Mouse (Mus musculus) frontal cortex, postnatal 10 days (tissue): ENCODE measurements around the gene Unc5cl.

Source experiments
- DNase-seq, 2 experiments: peaks; one replicate each; pipeline ENCODE4 v3.0.0; 2022; ENCODE audit warnings: low spot score in 2 of 2, mixed read lengths in 1 of 2

Unc5cl gene

DNA sequence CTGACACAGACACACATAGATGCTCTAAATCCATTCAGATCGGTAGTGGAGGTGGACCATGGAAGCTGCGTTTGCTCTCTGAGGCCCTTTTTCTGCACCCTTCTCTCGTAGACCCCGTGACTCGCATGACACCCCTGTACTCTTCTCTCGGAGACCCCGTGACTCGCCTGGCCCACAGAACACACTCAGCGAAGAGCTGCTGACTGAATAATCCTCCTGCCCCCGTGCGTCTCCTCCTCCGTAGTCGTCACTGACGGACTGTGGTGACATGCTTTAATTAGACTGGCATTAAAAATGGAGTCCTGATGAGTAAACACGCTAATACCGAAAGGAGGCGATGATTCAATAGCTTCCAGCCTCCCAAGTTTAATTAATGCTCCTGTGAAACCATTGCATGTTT lies 84.6 kb downstream of the Unc5cl start:
- DNase-seq = no peak

DNA sequence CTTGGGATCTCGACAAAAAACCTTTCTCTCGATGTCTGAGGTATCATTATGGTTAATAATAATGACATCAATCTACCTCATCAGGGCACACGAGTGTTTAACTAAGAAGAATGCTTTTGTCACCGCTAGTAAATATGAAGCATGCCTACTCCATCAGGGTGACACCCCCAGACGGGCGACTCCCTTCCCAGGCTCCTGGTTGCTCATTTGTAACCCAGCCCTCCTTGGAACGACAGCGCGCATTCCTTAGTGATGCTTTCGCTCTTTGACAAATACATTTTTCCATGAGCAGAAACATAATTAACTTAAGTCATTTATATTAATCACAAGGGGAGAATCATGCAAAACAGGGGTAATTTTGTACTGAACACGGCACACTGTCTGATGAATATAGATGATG lies 88.0 kb downstream of the Unc5cl start:
- no peak for DNase-seq

DNA sequence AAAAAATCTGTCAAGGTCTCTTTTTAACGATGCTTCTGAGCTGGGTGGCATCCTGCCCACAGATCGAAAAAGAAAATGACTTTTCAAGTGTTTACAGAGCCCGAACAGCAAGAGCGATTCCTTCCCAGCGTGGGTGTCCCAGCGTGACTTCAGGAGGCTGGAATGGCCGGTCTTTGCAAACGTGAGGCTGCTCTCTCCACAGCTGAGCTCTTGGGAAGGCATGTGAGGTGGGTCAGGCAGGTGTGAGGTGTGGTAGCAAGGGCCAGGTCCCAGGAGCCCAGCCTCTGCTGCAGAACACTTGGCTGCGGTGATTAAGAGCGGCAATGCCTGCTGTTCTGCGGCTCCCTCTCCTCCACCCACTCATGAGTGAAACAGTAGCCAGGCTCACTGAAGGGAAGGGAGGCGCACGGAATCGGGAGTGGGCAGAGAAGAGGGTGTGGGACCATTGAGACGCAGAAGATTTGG lies 88.6 kb downstream of the Unc5cl start:
- DNase-seq = peak; percentile 50 to 68

DNA sequence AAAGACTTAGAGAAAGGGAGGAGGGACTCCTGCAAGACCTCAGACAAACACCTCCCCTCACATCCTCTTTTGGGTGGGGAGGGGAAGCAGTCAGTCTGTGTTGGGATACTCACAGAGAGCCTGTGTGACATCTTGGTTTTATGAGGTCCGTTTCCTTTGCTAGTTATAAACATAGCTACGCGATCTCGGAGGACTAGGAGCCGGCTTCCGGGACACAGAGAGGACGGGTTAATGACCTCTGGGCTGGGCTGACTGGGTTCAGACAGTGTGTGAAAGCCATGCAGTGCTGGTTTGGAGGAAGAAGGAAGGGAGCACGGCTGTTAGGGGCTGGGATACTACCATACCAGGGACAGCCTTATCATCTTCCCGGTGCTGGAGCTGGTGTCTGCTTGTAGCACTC lies 90.0 kb downstream of the Unc5cl start:
- DNase-seq = no peak

DNA sequence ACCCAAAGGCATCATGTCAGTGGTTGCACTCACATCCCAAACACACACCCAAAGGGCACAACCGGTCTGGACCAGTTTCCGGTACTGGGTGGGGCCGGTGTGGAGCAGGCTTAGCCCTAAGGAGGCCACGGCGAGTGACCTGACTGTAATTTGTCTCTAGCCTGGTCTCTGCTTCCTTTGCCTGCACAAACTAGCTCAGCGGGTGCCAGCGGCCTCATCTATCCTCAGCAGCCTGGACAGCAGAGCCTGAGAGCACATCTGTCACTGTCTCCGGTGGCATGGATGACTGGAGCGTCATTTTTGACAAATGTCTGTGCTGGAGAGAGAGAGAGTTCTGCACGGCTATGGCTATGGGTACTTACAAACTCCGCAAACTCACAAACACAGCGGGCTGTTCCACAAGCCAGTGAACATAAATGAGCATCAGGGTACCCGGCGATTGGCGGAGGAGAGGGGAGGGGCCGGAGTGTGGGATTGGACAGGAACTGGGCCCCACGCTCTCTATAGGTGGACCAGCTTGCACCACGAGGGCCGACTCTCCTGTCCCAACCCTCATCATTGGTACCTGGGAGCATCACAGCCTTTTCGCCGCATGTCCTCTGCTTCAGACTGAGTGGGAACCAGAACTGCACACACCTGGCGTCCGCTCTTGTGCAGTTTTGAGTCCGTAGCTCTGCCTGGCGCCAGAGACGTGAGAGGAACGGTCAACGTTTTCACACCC lies 90.7 kb downstream of the Unc5cl start:
- DNase-seq = peak; percentile 37 to 50

- DNase-seq = no peak
Measured at GRCm38 (mm10) chr17:48546036-48546435, 91.3 kb downstream of the Unc5cl start.

- DNase-seq = no peak
Measured at GRCm38 (mm10) chr17:48547668-48548067, 93.0 kb downstream of the Unc5cl start.

DNA sequence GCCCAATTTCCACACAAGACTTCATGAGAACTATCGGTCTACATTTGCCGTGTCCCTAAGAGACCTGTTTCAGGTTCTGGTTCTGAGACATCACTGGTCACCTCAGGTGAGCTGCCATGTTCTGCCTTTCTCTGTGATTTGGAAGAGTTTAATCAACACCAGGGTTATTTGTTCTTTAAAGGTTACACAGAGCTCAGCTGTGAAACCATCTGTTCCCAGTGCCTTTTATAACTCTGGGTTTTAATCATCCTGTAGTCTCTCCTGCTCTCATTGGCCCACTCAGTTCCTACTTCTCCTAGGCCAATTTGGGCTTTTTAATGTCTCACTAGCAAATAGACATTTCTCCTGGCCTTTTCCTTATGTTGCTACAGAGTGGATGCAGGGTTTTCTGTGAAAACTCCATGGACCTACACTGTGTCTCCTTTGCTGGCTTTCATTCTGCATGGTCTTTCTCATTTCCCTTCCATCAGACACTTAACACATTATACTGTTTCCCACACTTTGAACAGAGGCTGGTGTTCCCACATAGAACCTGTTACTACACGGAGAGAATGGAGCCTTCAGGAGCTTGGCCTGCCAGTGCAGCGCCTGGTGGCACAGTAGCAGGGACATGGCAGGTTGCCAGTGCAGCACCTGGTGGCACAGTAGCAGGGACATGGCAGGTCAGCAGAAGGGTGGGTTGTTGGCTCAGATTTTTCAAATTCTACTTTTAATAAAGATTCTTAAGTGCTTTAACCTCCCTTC lies 97.3 kb downstream of the Unc5cl start:
- DNase-seq = no peak

- DNase-seq = no peak
Measured at GRCm38 (mm10) chr17:48552532-48552915, 97.8 kb downstream of the Unc5cl start.

DNA sequence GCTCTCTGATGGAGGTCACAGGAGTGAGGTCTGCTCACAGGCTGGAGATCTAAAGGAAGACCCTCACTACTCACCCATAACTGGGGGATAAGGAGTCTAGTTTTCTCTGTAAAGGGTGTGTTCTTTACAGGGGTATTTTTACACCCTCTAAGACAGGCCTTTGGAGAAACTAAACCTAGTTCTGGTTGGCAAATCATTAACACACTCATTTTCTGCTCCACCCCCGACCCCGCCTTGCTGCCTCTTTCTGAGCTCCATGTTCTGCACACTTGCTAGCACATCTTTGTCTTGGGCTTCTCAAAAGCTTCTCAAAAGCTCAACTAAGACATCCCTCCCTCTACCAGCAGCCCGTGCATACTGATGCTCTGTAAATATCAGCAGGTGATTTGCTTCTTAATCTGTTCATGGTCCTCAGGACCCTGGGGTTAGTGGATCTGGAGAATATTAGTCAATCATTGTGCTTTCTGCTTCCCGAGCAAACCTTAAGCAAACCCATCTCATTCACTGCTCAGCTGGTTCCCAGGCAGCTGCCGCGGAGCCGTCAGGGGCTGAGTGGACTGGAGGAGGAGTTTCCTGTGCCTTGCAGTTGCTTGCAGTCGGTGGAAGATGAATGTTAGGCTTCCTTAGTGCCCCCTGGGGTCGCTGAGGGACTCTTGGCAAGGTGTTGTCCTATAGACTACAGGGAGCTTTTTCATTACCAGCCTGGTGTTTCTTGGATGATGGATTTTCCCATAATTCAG lies 101.7 kb downstream of the Unc5cl start:
- DNase-seq = no peak

DNA sequence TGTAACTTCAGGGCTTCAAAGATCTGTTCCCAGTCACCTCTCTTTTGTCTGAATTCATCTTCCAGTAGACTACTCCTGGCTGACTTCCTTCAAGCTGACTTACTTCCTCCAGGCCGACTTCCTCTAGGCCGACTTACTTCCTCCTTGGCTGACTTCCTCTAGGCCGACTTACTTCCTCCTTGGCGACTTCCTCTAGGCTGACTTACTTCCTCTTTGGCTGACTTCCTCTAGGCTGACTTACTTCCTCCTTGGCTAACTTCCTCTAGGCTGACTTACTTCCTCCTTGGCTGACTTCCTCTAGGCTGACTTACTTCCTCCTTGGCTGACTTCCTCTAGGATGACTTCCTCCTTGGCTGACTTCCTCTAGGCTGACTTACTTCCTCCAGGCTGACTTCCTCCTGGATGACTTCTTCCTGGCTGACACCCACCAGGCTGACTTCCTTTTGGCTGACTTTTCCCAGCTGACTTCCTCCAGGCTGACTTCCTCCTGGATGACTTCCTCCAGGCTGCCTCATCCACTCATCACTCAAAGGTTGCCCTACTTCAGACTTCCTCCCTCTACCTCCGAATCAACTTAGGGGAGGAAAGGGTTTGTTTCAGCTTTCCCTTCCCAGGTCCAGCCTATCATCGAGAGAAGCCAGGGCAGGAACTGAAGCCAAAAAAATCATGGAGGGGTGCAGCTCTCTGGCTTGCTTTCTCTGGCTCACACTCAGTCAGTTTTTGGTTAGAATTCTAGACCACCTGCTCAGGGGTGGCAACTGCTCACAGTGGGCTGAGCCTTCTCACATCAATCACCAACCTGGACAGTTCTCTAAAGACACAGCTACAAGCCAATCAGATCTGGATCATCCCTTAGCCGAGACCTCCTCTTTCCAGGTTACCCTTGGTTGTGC lies 103.4 kb downstream of the Unc5cl start:
- no peak for DNase-seq

DNA sequence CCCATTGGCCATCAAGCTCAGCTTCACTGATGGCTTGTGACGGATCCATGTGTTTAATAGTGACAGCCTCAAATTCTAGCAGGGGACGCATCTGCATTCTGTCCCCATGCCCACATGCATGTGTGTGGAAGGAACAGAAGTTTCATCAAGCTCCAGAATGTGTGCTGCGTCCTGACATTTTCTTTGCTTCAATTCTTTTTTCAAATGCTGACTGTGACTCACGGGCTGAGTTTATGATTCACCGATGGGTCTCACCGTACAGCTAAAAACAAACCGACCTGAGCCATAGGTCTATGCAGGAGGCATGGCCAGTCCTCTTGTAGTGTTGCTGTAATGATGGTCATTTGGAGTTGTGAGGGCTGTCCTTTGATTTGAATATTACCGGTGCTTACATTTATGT lies 110.2 kb downstream of the Unc5cl start:
- DNase-seq = no peak

GRCm38 (mm10) chr17:48569656-48570055 lies 115.0 kb downstream of the Unc5cl start:
- no peak for DNase-seq

GRCm38 (mm10) chr17:48581153-48581552 lies 126.5 kb downstream of the Unc5cl start:
- no peak for DNase-seq

DNA sequence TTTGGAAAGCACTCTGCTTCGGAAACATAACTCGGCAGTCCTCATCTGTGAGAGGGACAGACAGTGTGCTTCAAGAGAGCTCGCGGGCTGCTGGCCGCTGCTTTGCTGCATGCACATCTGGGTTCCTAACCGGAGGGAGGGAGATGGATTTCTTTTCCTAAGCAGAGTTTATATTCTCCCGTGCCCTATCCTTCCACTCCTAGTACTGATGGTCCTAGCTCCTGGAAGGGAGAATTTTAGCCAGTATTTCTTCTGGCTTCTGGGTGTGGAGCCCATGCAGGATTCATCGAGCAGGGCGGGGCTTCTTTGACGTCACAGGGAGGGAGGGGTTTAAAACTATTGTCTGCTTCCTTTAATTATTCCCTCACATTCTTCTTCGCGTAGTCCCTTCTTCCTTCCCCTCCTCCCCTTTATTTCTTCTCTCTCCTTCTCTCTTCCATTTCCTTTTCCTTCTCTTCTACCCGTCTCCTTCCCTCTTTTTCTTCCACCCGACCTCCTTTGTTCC lies 127.8 kb downstream of the Unc5cl start:
- DNase-seq = no peak

DNA sequence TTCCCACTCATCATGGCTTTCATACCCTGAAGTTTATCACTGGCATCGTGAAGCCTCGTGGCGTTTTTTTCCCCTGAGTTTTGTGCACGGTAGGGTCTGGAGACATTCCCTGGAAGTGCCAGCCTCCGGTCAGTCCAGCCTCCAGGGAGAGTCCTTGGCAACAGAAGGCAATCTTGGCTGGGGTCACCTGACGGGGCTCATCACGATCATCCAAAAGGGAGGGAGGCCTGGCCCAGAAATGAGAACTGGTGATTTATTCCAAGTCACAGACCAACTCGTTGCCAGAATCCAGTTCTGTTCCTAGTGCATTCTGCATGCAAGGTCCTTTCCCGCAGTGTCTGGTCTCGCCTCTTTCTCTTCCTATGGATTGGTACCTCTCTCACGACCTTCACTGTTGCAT lies 128.7 kb downstream of the Unc5cl start:
- no peak for DNase-seq

DNA sequence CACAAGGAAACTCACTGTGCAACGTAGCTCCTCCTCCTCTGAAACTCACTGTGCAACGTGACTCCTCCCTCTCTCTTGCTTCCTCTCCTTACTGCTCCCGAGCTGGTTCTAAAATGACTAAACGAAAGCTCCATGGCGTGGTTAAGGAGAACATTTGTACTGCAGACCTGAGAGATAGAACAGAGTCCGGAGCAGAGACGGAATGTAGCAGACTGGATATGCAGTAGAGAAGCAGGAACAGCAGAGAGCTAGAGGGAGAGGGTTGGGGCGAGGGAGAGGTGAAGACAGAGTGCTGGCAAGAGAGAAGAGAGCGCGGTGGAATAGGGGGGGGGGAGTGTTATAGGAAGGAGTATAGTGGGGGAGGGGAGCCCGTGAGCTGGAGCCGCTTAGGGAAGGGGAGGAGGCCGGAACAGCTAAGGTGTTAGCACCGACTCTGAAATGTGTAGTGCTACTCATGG lies 131.2 kb downstream of the Unc5cl start:
- no peak for DNase-seq

GRCm38 (mm10) chr17:48588674-48589073 lies 134.0 kb downstream of the Unc5cl start:
- no peak for DNase-seq
